Mouse (Mus musculus) myocyte (in vitro differentiated cells): ENCODE measurements around the gene Sesn2.

Experiments
- MAX ChIP-seq: IDR thresholded peaks from one replicate; pipeline ENCODE4 v1.6.1; 2011; ENCODE audit warnings: low read depth, mild to moderate bottlenecking, control low read depth
- POLR2AphosphoS2 ChIP-seq: IDR thresholded peaks from one replicate; pipeline ENCODE4 v1.6.1; 2011; ENCODE audit warnings: low read depth, control low read depth; ENCODE audit not compliant: insufficient read length

- TF ChIP-seq POLR2AphosphoS2 (no peak), MAX (no peak)
Measured at GRCm38 (mm10) chr4:132484820-132485219, 25.5 kb downstream of the Sesn2 start.
